Mouse (Mus musculus): ENCODE measurements at regions not wholly inside any gene's neighbourhood (a gene's known extent, or its start where the extent isn't known, plus 50 kb on each side); places are given as distances from the start of the nearest gene placed in this dataset.

GRCm38 (mm10) chr13:26457487-26458253 is 312.3 kb downstream of the Hdgfl1 start:
- Histone ChIP-seq H3K4me3 (ENCODE audit: control insufficient read depth, low read depth, low read length) (no peak overlapping the region), H3K27ac (ENCODE audit: control insufficient read depth, insufficient read depth, low read depth, low read length) (no peak overlapping the region), H3K27me3 (ENCODE audit: control insufficient read depth, insufficient read depth, low read length) (no peaks in the 10 kb centered on the region), H3K4me1 (ENCODE audit: control insufficient read depth, insufficient read depth, low read length) (no peaks in the 10 kb centered on the region), H3K36me3 (ENCODE audit: control insufficient read depth, insufficient read depth, low read length) (no peaks in the 10 kb centered on the region)
- no peak for TF ChIP-seq CTCF (IDR thresholded peaks at IDR 0.05; ENCODE audit: control insufficient read depth, insufficient read depth, insufficient replicate concordance, low read depth, low read length)
- TF ChIP-seq POLR2A (IDR thresholded peaks at IDR 0.05; ENCODE audit: control insufficient read depth, low read depth, low read length): no peak

GRCm38 (mm10) chr13:26426639-26427038 is 343.3 kb downstream of the Hdgfl1 start:
- no peak overlapping the region for H3K4me3 ChIP-seq (ENCODE audit: control insufficient read depth, low read depth, low read length)
- no peaks in the 10 kb centered on the region for H3K36me3 ChIP-seq (ENCODE audit: control insufficient read depth, insufficient read depth, low read length)
- H3K4me1 ChIP-seq (ENCODE audit: control insufficient read depth, insufficient read depth, low read length): no peaks in the 10 kb centered on the region
- H3K27me3 ChIP-seq (ENCODE audit: control insufficient read depth, insufficient read depth, low read length): no peaks in the 10 kb centered on the region
- TF ChIP-seq CTCF (IDR thresholded peaks at IDR 0.05; ENCODE audit: control insufficient read depth, insufficient read depth, insufficient replicate concordance, low read depth, low read length) (no peak), POLR2A (IDR thresholded peaks at IDR 0.05; ENCODE audit: control insufficient read depth, low read depth, low read length) (no peak)
- H3K27ac ChIP-seq (ENCODE audit: control insufficient read depth, insufficient read depth, low read depth, low read length): no peak overlapping the region

- Histone ChIP-seq H3K36me3 (ENCODE audit: control insufficient read depth, insufficient read depth, low read length) (no peaks in the 10 kb centered on the region), H3K27me3 (ENCODE audit: control insufficient read depth, insufficient read depth, low read length) (no peaks in the 10 kb centered on the region), H3K27ac (ENCODE audit: control insufficient read depth, insufficient read depth, low read depth, low read length) (no peak overlapping the region), H3K4me1 (ENCODE audit: control insufficient read depth, insufficient read depth, low read length) (no peaks in the 10 kb centered on the region), H3K4me3 (ENCODE audit: control insufficient read depth, low read depth, low read length) (no peak overlapping the region)
- TF ChIP-seq POLR2A (IDR thresholded peaks at IDR 0.05; ENCODE audit: control insufficient read depth, low read depth, low read length): no peak
- no peak for TF ChIP-seq CTCF (IDR thresholded peaks at IDR 0.05; ENCODE audit: control insufficient read depth, insufficient read depth, insufficient replicate concordance, low read depth, low read length)
Observed at GRCm38 (mm10) chr13:26424513-26424912, 345.5 kb downstream of the Hdgfl1 start.

- no peaks in the 10 kb centered on the region for H3K27me3 ChIP-seq (ENCODE audit: control insufficient read depth, insufficient read depth, low read length)
Observed at GRCm38 (mm10) chr13:26405757-26406156, 364.2 kb downstream of the Hdgfl1 start.

GRCm38 (mm10) chr13:26404707-26405106 is 365.3 kb downstream of the Hdgfl1 start:
- Histone ChIP-seq H3K36me3 (ENCODE audit: control insufficient read depth, insufficient read depth, low read length) (no peaks in the 10 kb centered on the region), H3K27me3 (ENCODE audit: control insufficient read depth, insufficient read depth, low read length) (no peaks in the 10 kb centered on the region), H3K4me1 (ENCODE audit: control insufficient read depth, insufficient read depth, low read length) (no peaks in the 10 kb centered on the region), H3K27ac (ENCODE audit: control insufficient read depth, insufficient read depth, low read depth, low read length) (no peak overlapping the region), H3K4me3 (ENCODE audit: control insufficient read depth, low read depth, low read length) (no peak overlapping the region)
- TF ChIP-seq POLR2A (IDR thresholded peaks at IDR 0.05; ENCODE audit: control insufficient read depth, low read depth, low read length) (no peak), CTCF (IDR thresholded peaks at IDR 0.05; ENCODE audit: control insufficient read depth, insufficient read depth, insufficient replicate concordance, low read depth, low read length) (no peak)

More at GRCm38 (mm10) chr13:26405757-26406156, 364.2 kb downstream of the Hdgfl1 start:
- TF ChIP-seq CTCF (IDR thresholded peaks at IDR 0.05; ENCODE audit: control insufficient read depth, insufficient read depth, insufficient replicate concordance, low read depth, low read length) (no peak), POLR2A (IDR thresholded peaks at IDR 0.05; ENCODE audit: control insufficient read depth, low read depth, low read length) (no peak)
- Histone ChIP-seq H3K4me1 (ENCODE audit: control insufficient read depth, insufficient read depth, low read length) (no peaks in the 10 kb centered on the region), H3K36me3 (ENCODE audit: control insufficient read depth, insufficient read depth, low read length) (no peaks in the 10 kb centered on the region), H3K27ac (ENCODE audit: control insufficient read depth, insufficient read depth, low read depth, low read length) (no peak overlapping the region), H3K4me3 (ENCODE audit: control insufficient read depth, low read depth, low read length) (no peak overlapping the region)

GRCm38 (mm10) chr13:26387861-26388621 is 381.9 kb downstream of the Hdgfl1 start:
- no peak overlapping the region for H3K27ac ChIP-seq (ENCODE audit: control insufficient read depth, insufficient read depth, low read depth, low read length)
- TF ChIP-seq POLR2A (IDR thresholded peaks at IDR 0.05; ENCODE audit: control insufficient read depth, low read depth, low read length) (no peak), CTCF (IDR thresholded peaks at IDR 0.05; ENCODE audit: control insufficient read depth, insufficient read depth, insufficient replicate concordance, low read depth, low read length) (no peak)
- no peaks in the 10 kb centered on the region for H3K27me3 ChIP-seq (ENCODE audit: control insufficient read depth, insufficient read depth, low read length)
- H3K36me3 ChIP-seq (ENCODE audit: control insufficient read depth, insufficient read depth, low read length): no peaks in the 10 kb centered on the region
- H3K4me3 ChIP-seq (ENCODE audit: control insufficient read depth, low read depth, low read length): no peak overlapping the region
- no peaks in the 10 kb centered on the region for H3K4me1 ChIP-seq (ENCODE audit: control insufficient read depth, insufficient read depth, low read length)

- Histone ChIP-seq H3K4me3 (ENCODE audit: control insufficient read depth, low read depth, low read length) (no peak overlapping the region), H3K27me3 (ENCODE audit: control insufficient read depth, insufficient read depth, low read length) (no peaks in the 10 kb centered on the region), H3K4me1 (ENCODE audit: control insufficient read depth, insufficient read depth, low read length) (no peaks in the 10 kb centered on the region), H3K27ac (ENCODE audit: control insufficient read depth, insufficient read depth, low read depth, low read length) (no peak overlapping the region), H3K36me3 (ENCODE audit: control insufficient read depth, insufficient read depth, low read length) (no peaks in the 10 kb centered on the region)
- TF ChIP-seq CTCF (IDR thresholded peaks at IDR 0.05; ENCODE audit: control insufficient read depth, insufficient read depth, insufficient replicate concordance, low read depth, low read length) (no peak), POLR2A (IDR thresholded peaks at IDR 0.05; ENCODE audit: control insufficient read depth, low read depth, low read length) (no peak)
Observed at GRCm38 (mm10) chr13:26382631-26383030, 387.3 kb downstream of the Hdgfl1 start.
